Mouse (Mus musculus): ENCODE measurements around the gene Cd82. TPM values are rescaled to one million over a fixed set of nuclear protein-coding genes. Genes with fewer than 3 reads are reported as not detected.

Cd82 gene
- polyA plus RNA-seq, 1 experiment, result 24.4 TPM

GRCm38 (mm10) chr2:93410899-93411570 is 51.9 kb downstream of the Cd82 start:
- DNase-seq (ENCODE audit: low read depth), result peak; percentile 91
- no peak for TF ChIP-seq POLR2A (IDR thresholded peaks at IDR 0.05; ENCODE audit: borderline replicate concordance, extremely low read depth, insufficient read depth, insufficient read length, poor library complexity, severe bottlenecking)
- TF ChIP-seq CTCF (IDR thresholded peaks at IDR 0.05; ENCODE audit: borderline replicate concordance, extremely low read depth, insufficient read depth, insufficient read length), result no peak

GRCm38 (mm10) chr2:93405017-93405425 is 57.9 kb downstream of the Cd82 start:
- DNase-seq (ENCODE audit: low read depth), result peak; percentile 86
- TF ChIP-seq CTCF (IDR thresholded peaks at IDR 0.05; ENCODE audit: borderline replicate concordance, extremely low read depth, insufficient read depth, insufficient read length) (no peak), POLR2A (IDR thresholded peaks at IDR 0.05; ENCODE audit: borderline replicate concordance, extremely low read depth, insufficient read depth, insufficient read length, poor library complexity, severe bottlenecking) (no peak)

- TF ChIP-seq POLR2A (IDR thresholded peaks at IDR 0.05; ENCODE audit: borderline replicate concordance, extremely low read depth, insufficient read depth, insufficient read length, poor library complexity, severe bottlenecking), result no peak
- TF ChIP-seq CTCF (IDR thresholded peaks at IDR 0.05; ENCODE audit: borderline replicate concordance, extremely low read depth, insufficient read depth, insufficient read length), result peak; percentile 32; the same call in 1 of the 2 replicates
- no peak for DNase-seq (ENCODE audit: low read depth)
Observed at GRCm38 (mm10) chr2:93404169-93404568, 58.8 kb downstream of the Cd82 start.

- TF ChIP-seq CTCF (IDR thresholded peaks at IDR 0.05; ENCODE audit: borderline replicate concordance, extremely low read depth, insufficient read depth, insufficient read length) (no peak), POLR2A (IDR thresholded peaks at IDR 0.05; ENCODE audit: borderline replicate concordance, extremely low read depth, insufficient read depth, insufficient read length, poor library complexity, severe bottlenecking) (no peak)
- DNase-seq (ENCODE audit: low read depth), result no peak
Observed at GRCm38 (mm10) chr2:93403267-93403666, 59.7 kb downstream of the Cd82 start.

- TF ChIP-seq POLR2A (IDR thresholded peaks at IDR 0.05; ENCODE audit: borderline replicate concordance, extremely low read depth, insufficient read depth, insufficient read length, poor library complexity, severe bottlenecking) (no peak), CTCF (IDR thresholded peaks at IDR 0.05; ENCODE audit: borderline replicate concordance, extremely low read depth, insufficient read depth, insufficient read length) (no peak)
- peak; percentile 83 for DNase-seq (ENCODE audit: low read depth)
Observed at GRCm38 (mm10) chr2:93391198-93391597, 71.7 kb downstream of the Cd82 start.

GRCm38 (mm10) chr2:93390170-93390926 is 72.6 kb downstream of the Cd82 start:
- TF ChIP-seq CTCF (IDR thresholded peaks at IDR 0.05; ENCODE audit: borderline replicate concordance, extremely low read depth, insufficient read depth, insufficient read length) (no peak), POLR2A (IDR thresholded peaks at IDR 0.05; ENCODE audit: borderline replicate concordance, extremely low read depth, insufficient read depth, insufficient read length, poor library complexity, severe bottlenecking) (no peak)
- DNase-seq (ENCODE audit: low read depth), result peak; percentile 86

GRCm38 (mm10) chr2:93386958-93387357 is 76.0 kb downstream of the Cd82 start:
- DNase-seq (ENCODE audit: low read depth), result peak; percentile 67
- TF ChIP-seq POLR2A (IDR thresholded peaks at IDR 0.05; ENCODE audit: borderline replicate concordance, extremely low read depth, insufficient read depth, insufficient read length, poor library complexity, severe bottlenecking), result no peak
- TF ChIP-seq CTCF (IDR thresholded peaks at IDR 0.05; ENCODE audit: borderline replicate concordance, extremely low read depth, insufficient read depth, insufficient read length), result no peak

GRCm38 (mm10) chr2:93383831-93384230 is 79.1 kb downstream of the Cd82 start:
- DNase-seq (ENCODE audit: low read depth), result peak; percentile 76
- no peak for TF ChIP-seq POLR2A (IDR thresholded peaks at IDR 0.05; ENCODE audit: borderline replicate concordance, extremely low read depth, insufficient read depth, insufficient read length, poor library complexity, severe bottlenecking)
- TF ChIP-seq CTCF (IDR thresholded peaks at IDR 0.05; ENCODE audit: borderline replicate concordance, extremely low read depth, insufficient read depth, insufficient read length), result no peak

GRCm38 (mm10) chr2:93380680-93381089 is 82.3 kb downstream of the Cd82 start:
- no peak for DNase-seq (ENCODE audit: low read depth)
- TF ChIP-seq CTCF (IDR thresholded peaks at IDR 0.05; ENCODE audit: borderline replicate concordance, extremely low read depth, insufficient read depth, insufficient read length), result no peak
- TF ChIP-seq POLR2A (IDR thresholded peaks at IDR 0.05; ENCODE audit: borderline replicate concordance, extremely low read depth, insufficient read depth, insufficient read length, poor library complexity, severe bottlenecking), result no peak

GRCm38 (mm10) chr2:93377797-93378196 is 85.1 kb downstream of the Cd82 start:
- peak; percentile 74 for DNase-seq (ENCODE audit: low read depth)
- TF ChIP-seq POLR2A (IDR thresholded peaks at IDR 0.05; ENCODE audit: borderline replicate concordance, extremely low read depth, insufficient read depth, insufficient read length, poor library complexity, severe bottlenecking) (no peak), CTCF (IDR thresholded peaks at IDR 0.05; ENCODE audit: borderline replicate concordance, extremely low read depth, insufficient read depth, insufficient read length) (no peak)

- no peak for DNase-seq (ENCODE audit: low read depth)
- TF ChIP-seq POLR2A (IDR thresholded peaks at IDR 0.05; ENCODE audit: borderline replicate concordance, extremely low read depth, insufficient read depth, insufficient read length, poor library complexity, severe bottlenecking), result no peak
- TF ChIP-seq CTCF (IDR thresholded peaks at IDR 0.05; ENCODE audit: borderline replicate concordance, extremely low read depth, insufficient read depth, insufficient read length), result no peak
Observed at GRCm38 (mm10) chr2:93377157-93377556, 85.8 kb downstream of the Cd82 start.

All from brain, embryonic 14.5 days (tissue).